Mouse (Mus musculus) cerebellum, postnatal 4 days (tissue): ENCODE measurements around the gene Tmem185b.
A peak's percentile ranks its signal among the peaks of the same experiment; 100 is the strongest.

ENCODE experiments used
- DNase-seq, 2 experiments: peaks; one replicate each; pipeline ENCODE4 v3.0.0; 2022; ENCODE audit warnings: low spot score in 2 of 2, mixed read lengths in 1 of 2

Tmem185b gene

DNA sequence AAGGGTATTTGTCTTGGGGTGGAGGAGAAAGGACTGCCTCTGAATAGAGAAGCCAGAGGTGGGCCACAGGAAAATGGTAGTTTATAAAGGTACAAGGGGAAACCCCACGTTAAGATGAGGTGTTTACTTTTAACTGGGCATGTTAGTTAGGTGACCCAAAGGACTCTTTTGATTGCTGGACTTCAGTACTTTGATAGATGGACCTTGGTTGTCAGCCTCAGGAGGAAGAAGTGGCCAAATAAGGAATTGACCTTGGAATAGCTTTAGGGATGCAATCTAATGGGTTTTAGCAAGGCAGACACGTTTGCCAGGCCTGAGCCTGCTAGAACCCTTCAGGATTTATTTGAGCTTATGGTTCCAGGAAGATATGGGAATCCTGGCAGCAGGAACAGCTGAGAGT is 13.3 kb downstream of the Tmem185b start:
- no peak for DNase-seq

DNA sequence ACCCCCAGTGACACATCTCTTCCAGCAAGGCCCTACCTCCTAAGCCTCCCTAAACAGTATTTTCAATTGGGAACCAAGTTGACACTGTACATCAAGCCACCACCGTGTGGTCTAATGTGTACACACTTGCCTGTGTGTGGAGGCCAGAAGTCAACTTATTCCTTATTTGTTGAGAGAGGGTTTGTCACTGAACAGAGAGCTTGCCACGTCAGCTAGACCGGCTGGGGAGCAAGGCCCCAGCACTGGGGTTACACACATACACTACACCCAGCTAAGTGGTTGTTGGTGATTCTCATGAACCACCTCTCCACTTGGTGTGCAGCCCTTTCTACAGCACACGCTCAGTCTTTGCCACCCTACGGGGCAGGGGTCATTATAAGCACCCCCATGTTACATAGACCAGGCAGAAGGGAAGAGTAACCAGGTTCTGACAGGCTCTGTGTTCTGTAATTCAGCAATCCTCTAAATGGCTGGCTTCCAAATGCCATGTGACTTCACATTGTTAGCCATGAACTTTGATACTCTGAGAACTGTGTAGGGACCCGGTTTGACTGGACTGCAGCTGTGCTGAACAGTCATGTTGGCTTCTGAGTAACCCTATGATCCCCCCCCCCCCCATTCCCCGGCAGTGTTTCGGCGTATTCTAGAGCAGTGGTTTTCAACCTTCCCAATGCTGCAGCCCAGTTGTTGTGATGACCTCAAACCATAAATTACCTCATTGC is 15.0 kb downstream of the Tmem185b start:
- DNase-seq, result no peak

DNA sequence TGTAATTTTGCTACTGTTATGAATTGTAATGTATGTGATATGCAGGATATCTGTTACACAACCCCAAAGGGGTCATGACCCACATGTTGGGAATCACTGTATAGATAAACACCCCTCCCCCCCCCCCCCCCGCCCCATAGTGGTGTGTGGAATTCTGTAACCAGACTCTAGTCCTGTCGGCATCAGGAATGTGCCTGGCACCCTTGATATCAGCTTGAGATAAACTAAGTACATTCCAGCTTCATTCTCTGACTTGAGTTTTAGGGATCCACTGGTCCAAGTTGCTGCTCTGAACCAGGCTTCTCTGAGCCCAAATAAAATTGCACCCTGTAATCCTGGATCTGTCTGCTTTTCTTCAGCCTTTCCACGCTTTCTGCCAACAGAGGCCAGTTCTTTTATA is 15.6 kb downstream of the Tmem185b start:
- no peak for DNase-seq

DNA sequence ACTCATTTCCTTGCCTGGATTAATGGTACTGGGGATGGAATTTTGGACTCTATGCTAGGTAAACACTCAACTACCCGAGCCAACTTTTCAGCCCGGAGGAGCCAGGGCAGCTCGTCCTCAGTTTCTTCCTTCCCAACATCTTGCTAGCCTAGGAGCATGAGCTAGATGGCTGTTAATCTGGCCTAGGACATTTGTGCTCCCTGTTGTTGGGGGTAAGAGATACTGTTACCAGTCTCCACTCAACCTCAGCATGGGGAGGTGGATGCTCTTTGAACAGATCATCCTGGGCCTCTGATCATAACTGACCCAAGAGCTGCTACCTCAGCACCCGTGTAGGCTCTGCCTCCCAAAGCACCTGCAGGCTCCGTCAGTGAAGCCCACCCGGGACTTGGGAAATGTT is 17.4 kb downstream of the Tmem185b start:
- DNase-seq, result no peak

DNA sequence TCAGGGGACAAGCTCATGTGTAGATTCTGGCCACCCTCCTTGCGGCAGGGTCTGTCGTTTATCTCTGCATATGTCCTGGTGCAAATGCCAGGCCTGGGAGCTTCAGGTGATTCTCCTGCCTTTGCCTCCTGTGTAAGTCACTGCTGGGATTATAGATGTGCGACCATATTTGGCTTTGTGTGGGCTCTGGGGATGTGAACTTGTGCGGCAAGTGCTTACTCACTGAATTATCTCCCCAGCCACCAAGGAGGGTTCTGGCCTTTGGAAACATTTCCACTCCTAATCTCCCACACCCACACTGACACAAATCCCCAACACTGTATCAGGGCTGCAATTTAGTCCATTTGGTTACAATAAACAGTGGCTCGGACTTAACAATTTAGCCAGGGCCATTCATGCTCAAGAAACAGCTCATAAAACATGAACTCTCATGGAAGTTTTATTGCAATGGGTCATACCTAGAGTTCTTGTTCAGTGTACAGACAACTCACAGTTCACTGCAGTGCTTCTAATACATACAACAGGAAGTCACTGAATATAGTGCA is 18.7 kb downstream of the Tmem185b start:
- no peak for DNase-seq

DNA sequence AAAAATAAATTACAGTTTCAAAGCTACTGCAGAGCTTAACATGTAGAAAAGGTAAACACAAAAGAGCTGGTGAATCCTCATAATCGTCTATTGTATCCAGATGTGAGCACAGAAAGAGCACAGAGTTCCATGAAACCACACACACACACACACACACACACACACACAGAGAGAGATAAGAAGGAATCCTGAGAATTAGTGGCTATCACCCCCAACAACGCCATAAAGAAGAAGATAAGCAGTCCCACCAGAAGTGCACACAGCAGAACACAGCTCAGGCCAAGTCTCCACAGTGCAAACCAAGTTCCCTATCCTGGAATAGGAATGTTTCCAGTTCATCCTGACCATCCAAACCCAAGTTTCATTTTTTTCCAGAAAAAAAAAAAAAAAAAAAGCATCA is 19.2 kb downstream of the Tmem185b start:
- DNase-seq, result no peak

DNA sequence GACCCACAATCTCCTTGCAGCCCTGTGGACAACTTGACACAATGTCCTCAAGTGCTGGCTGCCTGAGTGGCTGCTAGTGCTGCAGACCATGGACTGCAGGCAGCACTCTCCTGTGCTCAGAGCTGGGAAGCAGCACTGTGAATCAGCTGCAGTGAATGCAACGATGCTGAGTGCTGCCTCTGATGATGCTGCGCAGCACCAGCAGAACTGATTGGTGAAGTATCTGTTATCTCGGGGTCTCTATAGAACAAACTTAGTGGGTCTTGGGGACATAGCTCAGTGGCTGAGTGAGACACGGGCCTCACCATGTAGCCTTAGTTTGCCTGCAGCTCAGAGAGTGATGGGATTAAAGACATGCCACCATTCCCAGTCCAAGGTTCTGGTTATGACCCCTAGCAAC is 19.7 kb downstream of the Tmem185b start:
- no peak for DNase-seq

DNA sequence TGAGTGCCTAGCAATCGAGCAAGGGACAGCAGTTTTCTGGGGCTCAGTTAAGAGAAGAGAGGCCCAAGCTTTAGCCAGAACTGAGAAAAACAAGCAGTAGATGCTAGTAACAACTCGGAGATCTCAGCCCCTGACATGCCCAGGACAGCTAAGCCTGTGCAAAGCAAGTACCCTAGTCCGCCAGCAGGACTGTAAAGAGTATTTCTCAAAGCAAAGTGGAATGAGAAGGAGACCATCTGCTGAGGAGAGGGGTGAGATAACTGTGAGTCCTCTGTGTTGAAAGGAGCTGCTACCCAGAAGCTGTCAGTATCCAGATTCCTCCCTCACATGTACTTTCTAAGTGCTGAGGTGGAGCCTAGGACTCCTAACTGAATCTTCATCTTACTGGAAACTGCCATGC is 20.5 kb downstream of the Tmem185b start:
- DNase-seq, result no peak

DNA sequence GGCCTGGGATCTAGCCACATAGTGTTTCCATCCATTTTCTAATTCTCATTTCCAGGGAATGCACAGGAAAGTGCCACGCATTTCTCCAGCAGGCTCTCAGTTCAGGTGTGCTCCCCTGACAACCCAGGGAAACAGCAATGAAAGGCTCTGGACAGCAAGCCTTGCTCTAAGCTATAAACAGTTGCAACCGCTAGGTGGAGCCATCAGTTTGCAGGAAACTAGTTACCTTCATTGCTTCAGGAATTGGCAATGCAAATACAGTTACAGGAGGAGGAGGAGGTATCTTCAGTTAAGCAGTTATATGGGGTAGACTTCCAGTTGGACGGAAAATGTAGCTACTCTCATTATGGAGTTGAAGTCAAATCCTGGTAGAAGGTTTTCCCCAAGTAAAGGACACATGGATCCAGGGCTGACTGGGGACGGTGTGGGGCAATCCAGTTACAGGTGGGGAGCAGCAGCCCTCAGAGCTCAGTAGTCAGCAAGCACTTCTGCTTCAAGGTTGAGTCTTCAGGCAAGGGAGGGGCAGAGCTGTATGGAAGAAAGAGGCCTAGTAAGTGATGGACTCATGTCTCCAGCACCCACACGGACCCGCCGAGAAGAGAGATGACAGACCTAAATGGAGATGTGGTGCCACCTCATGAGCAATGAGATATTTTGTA is 22.8 kb downstream of the Tmem185b start:
- peak; percentile 51 to 76 for DNase-seq

DNA sequence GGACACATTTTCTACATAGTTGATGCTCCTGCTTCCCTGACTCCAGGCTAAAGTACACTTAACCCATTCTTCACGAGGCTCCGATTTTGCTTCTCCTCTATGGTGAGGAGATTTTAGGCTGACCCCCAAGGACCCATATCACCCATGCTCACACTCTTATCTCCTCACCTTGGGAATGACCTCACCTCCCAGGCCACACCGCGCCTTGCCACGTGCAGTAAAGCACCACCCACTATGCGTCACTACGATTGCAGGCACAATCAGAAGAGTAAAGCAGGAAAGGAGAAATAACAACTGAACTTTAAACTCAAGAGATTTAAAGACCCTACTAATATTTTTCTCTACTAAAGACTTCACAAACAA is 23.3 kb downstream of the Tmem185b start:
- DNase-seq, result no peak

DNA sequence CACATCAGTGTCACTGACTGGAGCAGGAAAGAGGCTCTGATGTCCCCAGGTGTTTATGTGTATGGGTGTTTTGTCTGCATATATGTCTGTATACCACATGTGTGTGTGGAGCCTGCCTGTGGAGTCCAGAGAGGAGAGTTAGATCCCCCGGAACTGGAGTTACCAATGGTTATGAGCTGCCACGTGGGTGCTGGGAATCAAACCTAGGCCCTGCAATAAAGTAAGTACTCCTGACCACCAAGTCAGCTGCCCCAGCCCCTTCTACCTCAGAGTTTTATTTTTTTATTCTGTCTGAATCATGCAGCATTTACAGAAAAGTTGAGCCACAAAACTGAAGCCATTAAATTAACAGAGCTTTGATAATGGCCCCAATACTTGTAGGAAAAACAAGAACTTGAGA is 24.1 kb downstream of the Tmem185b start:
- no peak for DNase-seq

DNA sequence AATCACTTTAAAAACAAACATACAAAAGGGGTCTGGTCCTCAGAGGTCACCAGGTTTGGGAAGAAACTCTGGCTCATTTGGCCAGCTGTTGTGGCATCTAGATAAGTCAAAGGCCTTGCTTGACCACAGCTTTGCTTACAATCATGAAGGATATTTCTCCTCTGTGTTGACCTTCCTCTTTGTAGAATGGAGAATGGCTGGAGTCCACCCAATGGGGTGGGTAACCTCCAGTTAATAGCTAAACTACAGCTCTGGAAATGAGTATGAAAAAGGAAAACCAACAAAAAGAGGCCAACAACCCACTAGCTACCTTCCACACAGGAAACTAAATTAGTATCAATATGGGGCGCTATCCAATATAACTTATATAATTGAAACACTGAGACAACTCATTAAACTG is 25.7 kb downstream of the Tmem185b start:
- no peak for DNase-seq

DNA sequence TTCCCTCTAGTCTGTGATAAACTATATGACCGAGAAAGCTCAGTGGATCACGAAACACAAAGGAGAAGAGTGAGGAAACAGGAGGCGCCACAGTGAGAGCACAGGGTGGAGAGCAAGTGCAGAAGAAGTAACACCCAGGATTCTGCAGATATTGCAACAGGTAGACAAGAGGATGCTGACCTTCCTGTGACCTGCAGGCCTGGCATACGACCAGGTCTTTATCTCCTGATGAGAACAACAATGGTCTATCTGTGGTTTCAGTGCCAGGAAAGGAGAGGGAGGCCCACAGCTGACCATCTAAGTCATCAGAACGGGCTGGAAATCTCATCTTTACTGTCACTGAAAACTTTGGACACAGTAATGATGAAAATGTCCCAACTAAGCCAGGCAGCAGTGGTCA is 29.7 kb downstream of the Tmem185b start:
- no peak for DNase-seq

DNA sequence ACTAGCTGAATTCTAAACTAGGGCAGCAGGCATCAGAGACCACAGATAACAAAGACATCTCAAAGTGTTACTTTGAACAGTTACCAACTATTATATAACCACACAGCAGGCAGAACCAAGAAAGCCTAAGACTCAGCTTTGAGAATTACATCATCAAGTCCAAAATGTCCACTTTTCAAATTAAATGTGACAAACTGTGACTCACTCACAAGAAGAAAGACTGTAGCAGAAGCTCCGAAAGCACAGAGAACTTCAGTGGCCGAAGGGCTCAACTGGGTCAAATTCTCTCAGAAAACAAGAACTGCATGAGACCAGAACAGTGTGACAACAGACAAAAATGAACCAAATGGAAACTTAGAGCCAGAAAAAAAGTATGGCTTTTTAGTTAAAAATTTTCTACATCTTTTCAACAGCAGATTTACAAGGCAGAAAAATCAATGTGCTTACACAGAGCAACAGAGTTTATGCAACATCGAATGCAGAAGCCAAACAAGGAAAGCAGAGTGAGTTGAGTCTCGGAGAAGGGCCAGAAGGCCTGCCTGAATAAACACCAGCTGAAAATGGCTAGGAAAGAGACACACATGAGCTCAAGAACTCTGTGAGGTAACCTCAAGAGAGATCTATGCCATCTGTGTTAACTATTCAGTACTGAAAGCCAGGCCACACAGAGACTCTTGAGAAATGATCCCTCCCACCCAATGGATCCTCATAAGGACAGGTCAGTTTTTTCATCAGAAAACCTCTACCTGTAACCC is 31.9 kb downstream of the Tmem185b start:
- no peak for DNase-seq

DNA sequence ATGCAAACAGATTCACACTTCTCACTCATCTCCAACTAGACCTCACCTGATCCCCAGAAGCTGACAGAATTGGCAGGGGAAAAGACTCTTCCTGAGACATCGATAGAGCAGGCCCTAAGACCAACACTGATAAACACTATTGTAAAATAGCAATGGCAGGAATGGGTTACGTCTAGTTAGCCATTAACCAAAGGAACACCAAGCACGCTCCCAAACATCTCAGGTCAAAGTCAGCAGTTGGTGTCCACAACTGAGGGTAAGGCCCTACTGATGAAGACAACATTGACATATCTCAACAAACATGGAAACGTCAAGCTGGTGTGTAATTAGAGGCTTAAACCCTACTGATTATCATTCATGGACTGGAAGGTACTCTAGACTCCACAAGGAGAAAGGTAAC is 39.6 kb downstream of the Tmem185b start:
- no peak for DNase-seq

DNA sequence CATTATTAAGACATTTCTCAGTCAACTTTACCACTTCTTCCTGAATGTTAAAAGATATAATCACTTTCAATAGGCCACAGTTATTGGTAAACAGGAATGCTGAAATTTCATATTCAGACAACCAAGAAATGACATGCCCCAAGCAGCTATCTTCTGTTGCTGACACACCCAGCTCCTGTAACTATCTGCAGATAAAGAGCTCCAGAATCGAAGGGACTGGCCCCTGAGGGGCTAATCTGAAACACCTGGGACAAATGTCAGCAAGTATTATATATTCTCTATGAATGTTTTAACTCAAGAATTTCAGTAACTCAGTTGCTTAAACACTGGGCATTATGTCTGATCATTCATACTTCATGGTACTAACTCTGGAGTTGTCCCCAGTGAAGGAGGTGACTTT is 44.2 kb downstream of the Tmem185b start:
- no peak for DNase-seq
